Mouse (Mus musculus) sigmoid colon, adult 10 weeks (tissue): ENCODE measurements around the gene Rtp2. TPM values are rescaled to one million over a fixed set of nuclear protein-coding genes. Genes with fewer than 3 reads are reported as not detected.

Experiments
- polyA plus RNA-seq: library from polyadenylated mRNA; stranded (reverse); fragments of 350-450 nt; fragmentation: Illumina TruSeq; extraction: RNeasy Lipid Tissue Mini Kit (QIAGEN cat#74804); gene quantifications from one replicate; pipeline ENCODE4 v1.2.3, GENCODE M21; 2014; ENCODE audit warnings: low read depth, low replicate concordance

Gene Rtp2
- not detected for polyA plus RNA-seq

DNA sequence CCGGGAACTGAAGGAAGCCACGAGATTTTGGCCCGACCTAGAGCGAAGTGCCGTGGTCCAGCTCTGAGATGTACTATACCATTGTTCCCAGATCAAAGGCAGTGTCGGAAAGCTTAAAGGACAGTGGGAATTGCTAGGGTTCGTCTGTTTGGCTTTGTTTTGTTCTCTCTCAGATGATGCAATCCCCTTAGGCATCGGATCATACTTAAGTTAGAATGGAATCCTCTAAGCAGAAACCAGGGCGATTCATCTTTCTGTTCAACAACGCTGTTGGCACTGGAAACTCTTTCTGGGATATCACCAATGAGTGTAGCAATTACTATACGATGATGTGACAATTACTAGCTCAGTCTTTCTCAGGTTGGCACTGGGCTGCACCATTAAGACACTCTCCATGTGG, at the start of gene Rtp2:
TSS of gene Rtp2 (minus strand) at position 101 of the 400 bp plus-strand sequence.

DNA sequence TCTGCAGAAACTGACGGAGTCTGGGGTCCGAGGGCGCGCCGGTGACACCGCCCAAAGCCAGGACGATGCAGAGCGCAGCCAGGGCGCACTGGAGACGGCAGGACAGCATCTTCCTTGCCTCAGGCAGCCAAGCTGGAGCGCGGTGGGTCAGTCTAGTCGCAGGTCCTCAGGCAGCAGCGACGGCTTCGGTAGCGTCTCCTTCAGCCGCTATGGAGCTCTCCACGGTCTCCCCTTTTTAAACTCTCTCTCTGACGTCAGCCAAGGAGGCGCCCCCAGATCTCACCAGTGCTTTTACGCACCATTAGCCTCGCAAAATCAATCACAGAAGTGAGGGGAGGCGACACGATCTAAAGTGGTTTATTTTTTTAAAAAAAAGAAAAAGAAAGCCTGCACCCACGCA, 41.6 kb downstream of the Rtp2 start, which contains the start of gene Sst:
TSS of gene Sst (minus strand) at position 323 of the 400 bp plus-strand sequence.

Other genes with a start within 250 kb of the Rtp2 start
- 9.9 TPM for gene Sst, start 41.4 kb downstream of the Rtp2 start, polyA plus RNA-seq
- not detected for gene Gm37419, start 56.1 kb upstream of the Rtp2 start, polyA plus RNA-seq
- 10.3 TPM for gene Bcl6, start 56.5 kb upstream of the Rtp2 start, polyA plus RNA-seq